Mouse (Mus musculus): ENCODE measurements around the gene Chd6.

Chd6 gene

GRCm38 (mm10) chr2:160921285-160921684, 187.6 kb downstream of the Chd6 start:
- DNase-seq, result no peak

- DNase-seq, result no peak
Observed at GRCm38 (mm10) chr2:160918930-160919215, 190.0 kb downstream of the Chd6 start.

GRCm38 (mm10) chr2:160918154-160918929, 190.5 kb downstream of the Chd6 start:
- DNase-seq, result no peak

- DNase-seq, result no peak
Observed at GRCm38 (mm10) chr2:160917313-160917712, 191.6 kb downstream of the Chd6 start.

- no peak for DNase-seq
Observed at GRCm38 (mm10) chr2:160916714-160917113, 192.2 kb downstream of the Chd6 start.

- DNase-seq, result peak; percentile 53 to 73
Observed at GRCm38 (mm10) chr2:160915821-160916610, 192.9 kb downstream of the Chd6 start.

GRCm38 (mm10) chr2:160914656-160915055, 194.2 kb downstream of the Chd6 start:
- DNase-seq, result peak; percentile 54 to 60

GRCm38 (mm10) chr2:160912231-160912671, 196.6 kb downstream of the Chd6 start, which contains the start of gene Emilin3:
Emilin3 (minus strand) TSS chr2:160912328.
- DNase-seq, result no peak

GRCm38 (mm10) chr2:160911558-160912201, 197.2 kb downstream of the Chd6 start:
- peak; percentile 49 to 55 for DNase-seq

GRCm38 (mm10) chr2:160910633-160911032, 198.2 kb downstream of the Chd6 start:
- DNase-seq, result no peak

GRCm38 (mm10) chr2:160908607-160909006, 200.3 kb downstream of the Chd6 start:
- DNase-seq, result peak in 1 of 2 experiments; percentile 45

- peak; percentile 87 to 91 for DNase-seq
Observed at GRCm38 (mm10) chr2:160906101-160906500, 202.8 kb downstream of the Chd6 start.

- DNase-seq, result no peak
Observed at GRCm38 (mm10) chr2:160905301-160905700, 203.6 kb downstream of the Chd6 start.

- peak in 1 of 2 experiments; percentile 64 for DNase-seq
Observed at GRCm38 (mm10) chr2:160901656-160902412, 207.0 kb downstream of the Chd6 start.

Measured in cerebellum, postnatal 14 days (tissue).